Mouse (Mus musculus) lung, postnatal 10 days (tissue): ENCODE measurements around the gene Pdia5.

Source experiments
- DNase-seq: peaks from one replicate; pipeline ENCODE4 v3.0.0; 2021

The Pdia5 gene

DNA sequence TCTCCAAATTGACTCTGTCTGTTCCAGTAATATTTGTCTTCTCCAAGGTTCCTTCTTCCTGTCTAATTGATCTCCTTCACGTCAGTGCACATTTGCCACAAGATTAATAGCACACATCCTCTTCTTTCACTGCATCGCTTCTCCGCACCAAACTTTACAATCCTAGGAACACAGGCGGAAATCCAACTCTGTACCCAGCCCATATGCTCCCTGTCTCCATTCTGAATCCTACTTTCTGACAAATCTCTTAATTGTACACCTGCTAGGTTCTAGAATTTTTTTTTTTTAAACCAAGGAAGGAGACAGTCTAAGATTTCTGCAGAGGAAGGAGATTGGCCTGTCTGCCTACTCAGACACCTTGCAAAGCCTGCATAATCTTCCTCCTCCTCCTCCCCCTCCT lies 59.1 kb downstream of the Pdia5 start:
- no peak for DNase-seq

DNA sequence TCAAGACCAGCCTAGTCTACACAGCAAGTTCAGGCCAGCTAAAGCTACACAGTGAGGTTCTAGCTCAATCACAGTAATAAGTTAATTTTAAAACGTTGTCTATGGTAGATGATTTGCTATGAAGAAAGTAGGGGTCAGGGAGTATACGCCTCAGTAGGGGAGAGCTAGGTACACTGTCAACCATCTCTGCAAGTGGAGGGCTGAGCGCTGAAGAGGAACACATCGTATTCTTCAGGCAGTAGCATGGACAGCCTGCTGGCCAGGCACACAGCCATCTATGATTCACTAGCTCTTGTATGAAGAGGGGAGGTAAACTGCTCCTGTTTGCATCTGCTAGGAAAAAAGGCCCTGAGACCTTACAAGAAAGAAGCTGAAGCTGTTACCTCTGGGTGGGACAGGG lies 65.7 kb downstream of the Pdia5 start:
- DNase-seq = peak; percentile 15

DNA sequence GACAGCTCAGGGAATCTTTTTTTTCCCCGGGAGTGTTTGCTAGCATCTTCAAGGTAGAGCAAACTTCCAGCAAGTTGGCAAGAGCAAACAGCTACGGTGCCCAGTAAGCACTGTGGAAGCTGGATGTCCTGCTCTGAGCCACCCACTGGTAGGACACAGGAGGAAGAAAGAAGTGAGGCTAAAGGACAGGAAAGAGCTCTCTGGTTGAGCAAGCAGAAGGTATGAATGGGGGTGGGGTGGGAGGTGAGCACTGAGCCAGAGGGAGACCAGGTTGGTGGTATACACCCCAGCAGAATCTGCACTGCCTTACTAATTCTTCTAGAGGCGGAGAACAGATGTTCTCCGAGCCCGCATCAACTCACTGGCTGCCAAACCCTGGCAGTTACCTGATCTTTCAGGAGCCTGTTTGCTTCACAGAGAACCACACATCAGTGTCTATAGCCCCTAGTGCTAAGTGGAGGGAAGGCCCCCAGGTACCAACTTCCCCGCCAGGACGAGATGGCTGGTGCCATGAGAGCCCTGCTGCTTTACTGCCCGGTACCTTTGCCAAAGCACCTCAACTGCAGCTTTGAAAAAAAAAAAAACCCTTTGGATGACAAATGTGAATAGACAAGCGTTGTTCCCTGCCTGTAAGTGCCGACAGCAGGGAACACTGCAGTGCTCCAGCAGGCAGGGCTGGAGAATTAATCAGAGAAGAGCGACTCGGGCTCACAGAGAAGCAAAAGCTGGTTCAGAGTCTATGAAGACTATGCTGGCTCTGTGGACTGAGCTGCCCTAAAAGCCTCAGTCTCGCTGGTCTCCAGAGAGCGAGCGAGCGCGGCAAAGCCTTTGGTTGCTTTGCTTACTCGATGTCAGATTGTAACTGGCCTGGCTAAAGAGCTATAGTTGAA lies 67.2 kb downstream of the Pdia5 start:
- DNase-seq = no peak

DNA sequence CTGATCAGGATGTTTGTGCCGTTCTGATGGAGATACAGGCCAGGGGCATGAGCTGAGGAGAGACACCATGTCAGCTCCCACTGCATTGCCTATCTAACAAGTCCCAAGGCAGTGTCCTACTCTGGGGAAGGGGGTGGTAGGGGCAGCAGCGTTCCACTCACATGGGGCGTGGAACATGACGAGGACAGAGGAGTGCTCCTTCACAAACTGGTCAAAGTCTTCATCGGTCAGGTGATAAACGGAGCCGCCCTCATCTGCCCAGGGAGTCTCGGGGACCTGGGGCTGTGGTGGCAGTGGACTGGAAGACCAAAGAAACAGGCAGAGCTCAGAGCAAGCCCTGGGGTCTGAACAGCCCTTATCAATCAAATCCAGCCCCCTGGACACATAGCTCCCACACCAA lies 68.0 kb downstream of the Pdia5 start:
- no peak for DNase-seq

DNA sequence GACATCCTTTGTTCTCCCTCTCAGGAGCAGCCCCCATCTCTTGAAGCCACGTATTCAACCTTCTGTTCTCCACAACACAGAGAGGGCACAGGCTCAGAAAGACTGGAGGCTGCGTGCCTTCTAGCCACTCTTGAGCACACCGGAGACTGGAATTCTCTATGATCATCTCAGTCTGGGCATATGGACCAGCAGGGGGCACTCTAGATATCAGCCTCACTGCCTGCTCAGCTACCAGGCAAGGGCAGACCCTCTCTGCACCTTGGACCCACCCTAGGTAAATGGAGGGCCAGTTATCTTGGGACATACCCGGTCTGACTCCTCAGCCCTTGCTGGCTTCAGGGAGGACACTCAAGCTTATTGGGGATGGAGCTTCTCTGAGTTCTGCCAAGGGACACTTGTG lies 68.5 kb downstream of the Pdia5 start:
- DNase-seq = peak; percentile 26

DNA sequence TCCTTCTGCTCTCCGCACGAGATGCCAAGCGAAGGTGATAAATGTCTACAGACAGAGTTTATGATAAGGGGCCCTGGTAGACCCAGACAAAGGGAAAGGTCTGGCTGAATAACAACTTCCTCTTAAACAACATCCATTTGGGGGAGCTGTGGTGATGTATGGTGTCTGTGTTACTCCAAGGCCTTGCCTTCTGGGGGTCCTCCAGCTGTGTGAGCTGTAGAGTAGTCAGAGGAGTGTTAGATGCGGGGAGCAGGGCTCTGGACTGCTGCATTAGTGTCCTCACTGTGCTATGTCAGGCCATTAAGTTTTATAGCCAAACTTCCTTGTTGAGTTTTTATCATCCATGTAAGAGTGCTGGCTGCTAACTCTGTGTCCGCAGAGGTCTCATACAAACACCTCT lies 76.1 kb downstream of the Pdia5 start:
- DNase-seq = no peak

DNA sequence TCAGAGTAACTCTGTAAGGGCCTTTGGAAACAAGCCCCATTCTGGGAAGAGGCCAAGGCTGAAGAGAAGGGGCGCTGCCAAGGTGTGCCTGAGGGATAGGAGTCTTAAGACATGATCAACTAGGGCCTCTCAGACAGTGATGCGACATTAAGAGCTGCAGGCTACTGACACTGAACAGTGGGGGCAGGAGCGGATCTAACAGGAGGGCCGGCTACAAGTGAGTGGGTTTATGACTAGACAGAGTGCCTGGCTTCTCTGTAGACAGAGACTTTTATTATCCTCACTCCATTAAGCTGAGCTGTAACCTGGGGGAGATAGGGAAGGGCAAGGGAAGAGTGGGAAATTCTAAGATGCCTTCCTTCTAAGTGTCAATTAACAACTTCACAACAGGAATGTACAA lies 84.0 kb downstream of the Pdia5 start:
- DNase-seq = no peak

DNA sequence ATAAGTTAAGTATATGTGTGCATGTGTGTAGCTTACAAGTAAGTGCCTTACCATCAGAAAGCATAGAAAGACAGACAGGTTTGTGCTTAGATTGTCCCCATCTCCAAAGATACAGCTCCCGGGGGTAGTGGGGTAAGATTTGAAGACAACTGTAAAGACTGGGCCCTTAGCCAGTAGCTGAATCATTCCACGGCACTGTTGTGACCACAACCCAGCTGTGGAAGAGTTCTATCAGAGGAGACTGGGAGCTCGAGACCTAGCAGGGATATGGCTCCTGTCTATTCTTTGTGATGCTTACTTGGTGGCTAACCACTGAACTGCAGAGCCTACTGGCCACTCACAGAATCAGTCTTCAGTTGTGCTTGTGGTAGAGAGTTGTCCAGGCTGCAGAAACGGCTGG lies 84.5 kb downstream of the Pdia5 start:
- DNase-seq = no peak

DNA sequence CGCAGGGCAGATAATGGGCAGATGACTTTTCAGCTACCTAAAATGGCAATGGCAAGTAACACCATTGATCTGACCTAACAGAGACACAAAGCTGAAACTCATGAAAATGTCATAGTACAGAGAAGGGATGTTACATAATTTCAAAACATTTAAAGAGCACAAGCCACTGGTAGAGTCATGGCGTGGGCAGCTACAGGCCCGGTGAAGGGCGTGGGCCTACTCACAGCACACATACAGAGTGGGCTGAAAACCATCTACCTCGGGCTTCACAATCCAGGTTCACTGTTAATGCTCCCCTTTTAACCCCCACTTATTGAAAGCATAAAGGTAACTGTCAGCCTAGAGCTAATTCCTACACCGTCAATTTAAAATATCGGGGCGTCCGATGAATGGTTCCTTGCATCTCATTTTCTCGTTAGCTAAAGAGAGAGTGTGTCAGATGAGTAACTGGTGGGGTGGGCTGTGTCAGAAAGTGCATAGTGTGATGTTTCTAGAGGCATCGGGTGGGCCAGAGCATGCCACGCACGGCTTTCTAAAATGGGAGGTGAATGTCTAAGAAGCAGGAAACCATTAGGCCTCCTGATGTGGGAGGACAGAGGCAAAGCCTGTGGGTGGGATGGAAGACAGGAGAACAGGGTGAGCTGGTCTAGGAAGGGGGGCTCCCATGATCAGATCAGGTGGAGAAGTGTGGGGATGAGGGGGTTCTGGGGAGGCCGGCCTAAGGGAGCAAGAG lies 85.2 kb downstream of the Pdia5 start:
- no peak for DNase-seq

DNA sequence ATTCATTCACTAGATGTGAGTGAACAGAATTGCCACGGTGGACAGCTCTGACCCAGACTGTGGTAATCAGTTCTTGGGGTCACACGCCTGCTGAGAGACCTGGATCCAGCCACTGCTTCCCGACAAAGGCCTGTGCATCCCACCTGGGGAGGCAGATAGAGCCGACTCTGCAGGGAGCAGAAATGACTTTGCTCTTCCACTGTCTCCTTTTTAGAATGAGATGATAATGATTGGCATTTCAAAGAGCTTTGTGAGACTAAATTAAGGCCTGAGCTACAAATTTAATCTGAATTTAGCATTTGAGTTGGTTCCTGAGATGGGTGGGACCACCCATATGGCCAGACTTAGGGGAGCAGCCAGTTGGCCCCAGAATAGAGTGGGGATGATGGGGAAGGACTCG lies 85.8 kb downstream of the Pdia5 start:
- no peak for DNase-seq

DNA sequence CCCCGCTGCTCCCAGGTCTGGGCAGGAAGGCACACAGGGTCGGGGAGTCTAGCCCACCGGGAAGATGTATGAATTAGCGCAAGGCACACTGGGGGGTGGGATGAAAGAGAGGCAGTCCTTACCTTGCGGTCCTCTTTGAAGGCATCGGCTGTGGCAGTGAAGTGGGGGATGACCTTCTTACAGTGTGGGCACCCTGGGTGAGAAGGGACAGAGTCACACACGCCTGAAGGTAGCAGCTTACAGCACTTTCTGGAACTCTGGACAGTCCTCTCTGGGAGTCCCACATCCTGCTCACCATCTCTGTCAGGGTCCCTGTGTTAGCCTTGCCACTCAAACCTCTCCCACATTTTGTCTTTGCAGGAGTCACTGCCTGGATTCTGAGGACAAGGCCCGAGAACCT lies 86.8 kb downstream of the Pdia5 start:
- no peak for DNase-seq

DNA sequence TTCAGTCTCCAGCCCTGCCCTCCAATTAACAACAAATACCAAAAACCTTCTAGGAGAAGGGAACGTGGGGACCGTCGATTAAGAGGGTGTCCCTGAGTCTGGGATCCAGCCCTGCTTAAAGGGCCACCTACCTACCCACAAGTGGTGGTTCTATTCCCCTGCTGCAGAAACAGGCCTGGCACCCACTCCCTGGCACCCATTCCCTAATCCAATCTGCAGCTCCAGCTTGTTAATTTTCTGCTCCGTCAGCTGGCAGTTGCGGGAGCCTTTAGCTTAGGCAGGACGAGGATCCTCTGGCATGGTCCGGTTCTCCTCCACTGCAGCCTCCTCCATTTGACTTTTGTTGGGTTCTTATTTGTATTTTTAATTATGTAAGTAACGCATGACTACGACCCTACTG lies 87.3 kb downstream of the Pdia5 start:
- DNase-seq = no peak

DNA sequence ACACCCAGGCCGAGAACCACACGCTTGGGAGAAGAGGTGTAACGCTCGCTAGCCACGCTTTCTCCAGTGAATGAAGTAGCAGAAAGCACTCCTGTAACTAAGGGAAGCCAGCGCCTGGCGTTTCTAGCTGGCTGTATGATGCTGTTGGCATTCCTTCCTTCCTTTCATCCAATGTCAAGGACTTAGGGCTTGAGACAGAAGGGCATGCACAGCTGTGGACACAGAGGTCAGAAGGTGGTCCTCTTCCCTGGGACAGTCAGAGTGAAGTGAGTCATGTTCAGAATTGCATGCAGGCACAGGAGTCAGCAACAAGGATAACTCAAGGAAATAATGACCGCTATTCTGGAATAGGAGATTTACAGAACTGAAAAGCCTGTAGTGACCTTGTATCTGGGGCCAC lies 97.9 kb downstream of the Pdia5 start:
- no peak for DNase-seq

DNA sequence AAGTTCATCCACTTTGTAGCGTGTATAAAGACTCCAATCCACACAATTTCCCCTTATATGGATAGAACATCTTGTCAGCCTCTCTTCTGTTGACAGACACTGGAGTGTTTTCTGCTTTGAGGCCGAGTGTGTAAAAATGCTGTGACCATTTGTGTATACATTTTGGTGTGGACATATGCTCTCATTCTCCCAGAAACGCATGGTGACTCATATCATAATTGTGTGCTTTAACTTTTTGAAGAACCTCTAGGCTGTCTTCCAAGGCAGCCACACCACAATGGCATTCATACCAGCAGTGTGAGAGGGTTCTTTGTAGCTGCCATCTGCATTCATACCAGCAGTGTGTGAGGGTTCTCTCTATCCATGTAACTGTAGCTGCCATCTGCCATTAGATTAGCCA lies 105.0 kb downstream of the Pdia5 start:
- no peak for DNase-seq

DNA sequence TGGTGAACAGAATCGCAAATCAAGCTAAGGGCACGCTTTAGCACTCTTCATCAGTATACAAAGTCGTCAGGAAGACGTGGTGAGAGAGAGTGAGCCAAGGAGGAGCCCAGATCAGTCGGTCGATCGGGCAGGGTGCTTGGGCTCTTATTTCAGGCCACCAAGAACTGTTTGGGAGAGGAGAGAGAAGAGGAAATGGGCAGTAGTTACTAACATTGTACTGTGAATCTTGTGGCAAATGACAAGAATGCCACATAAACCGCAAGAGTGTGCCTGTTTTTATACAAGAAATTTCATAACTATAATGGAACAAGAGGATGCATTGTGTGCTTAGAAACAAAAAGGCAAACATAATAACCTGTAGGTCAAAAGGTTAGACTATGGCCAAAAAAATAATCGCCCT lies 110.6 kb downstream of the Pdia5 start:
- no peak for DNase-seq

DNA sequence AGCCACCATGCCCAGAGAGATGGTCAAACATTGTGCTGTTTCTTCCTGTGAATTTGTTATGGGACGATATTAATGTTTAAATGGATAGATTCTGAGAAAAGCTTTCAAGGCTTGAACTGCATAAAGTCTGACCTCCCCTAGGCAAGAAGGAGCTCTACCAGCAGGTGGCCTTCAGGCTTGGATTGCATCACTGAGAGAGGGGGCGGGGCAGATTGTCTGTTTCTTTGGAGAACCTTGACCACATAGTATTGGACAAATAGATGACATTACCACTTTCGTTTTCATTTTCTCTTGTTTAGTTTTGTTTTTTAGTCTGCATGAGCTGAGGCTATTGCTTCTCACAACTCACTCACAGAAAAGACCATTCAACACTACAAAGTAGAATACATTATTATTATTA lies 111.3 kb downstream of the Pdia5 start:
- peak; percentile 13 for DNase-seq

DNA sequence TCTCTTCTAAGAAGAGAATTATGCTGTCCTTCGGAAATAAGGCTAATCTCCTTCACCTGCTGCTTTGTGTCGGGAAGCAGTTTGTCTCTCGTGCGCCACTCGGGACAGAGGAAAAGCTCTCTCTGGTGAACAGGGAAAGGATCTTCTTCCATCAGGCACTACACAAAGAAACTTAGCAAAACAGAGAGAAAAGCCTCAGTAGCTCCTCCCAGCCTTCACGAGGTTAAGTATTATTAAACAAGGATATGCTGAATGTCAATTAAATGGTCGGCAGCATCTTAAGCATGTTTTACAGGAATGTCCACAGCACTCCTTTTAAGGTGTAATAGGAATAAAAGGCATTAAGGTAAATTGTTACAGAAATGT lies 126.6 kb downstream of the Pdia5 start:
- DNase-seq = no peak

DNA sequence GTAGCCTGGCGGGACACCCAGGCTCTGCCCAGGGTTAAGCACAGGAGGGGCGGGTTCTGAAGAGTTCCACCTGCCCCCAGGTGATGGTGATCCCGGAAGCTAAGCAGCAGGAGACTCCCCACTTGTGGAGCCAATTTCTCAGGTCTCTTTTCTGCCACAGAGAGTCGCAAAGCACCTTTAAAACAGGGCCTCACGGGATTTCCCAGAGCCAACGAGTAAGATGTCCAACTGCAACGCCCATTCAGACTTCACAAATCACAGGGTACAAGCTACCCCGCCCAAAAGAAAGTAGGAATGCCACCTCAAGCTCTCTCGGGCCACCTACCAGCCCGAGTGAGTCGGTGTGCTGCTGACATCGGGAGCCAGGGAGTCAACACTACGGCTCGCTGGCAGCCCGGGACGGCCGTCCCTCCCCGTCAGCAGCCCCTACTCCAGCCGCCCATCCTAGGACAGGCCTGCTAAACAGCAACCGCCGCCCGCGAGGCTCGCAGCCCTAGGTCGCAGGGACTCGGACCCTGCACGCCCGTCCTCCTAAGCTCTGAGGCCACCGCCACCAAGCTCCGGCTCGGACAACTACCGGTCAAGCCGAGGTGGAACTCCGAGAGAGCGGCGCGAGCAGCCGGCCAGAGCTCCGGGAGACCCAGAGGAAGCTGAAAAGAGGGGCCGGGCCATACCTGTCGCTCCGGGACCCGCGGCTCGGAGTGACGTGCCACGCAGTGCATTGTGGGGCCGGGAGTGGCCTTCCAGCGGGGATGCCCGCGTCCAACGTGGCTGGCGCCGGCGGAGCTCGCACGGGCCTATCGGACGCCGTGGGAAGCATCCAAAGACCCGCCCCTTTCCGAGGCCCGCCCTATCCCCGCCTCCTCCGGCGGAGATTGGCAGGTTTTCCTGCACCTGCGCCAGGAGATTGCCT lies 127.3 kb downstream of the Pdia5 start, which contains the start of gene Sec22a:
Gene Sec22a, minus strand, starts transcription at position 769 of the 913 bp plus-strand sequence.
- peak; percentile 96 for DNase-seq

DNA sequence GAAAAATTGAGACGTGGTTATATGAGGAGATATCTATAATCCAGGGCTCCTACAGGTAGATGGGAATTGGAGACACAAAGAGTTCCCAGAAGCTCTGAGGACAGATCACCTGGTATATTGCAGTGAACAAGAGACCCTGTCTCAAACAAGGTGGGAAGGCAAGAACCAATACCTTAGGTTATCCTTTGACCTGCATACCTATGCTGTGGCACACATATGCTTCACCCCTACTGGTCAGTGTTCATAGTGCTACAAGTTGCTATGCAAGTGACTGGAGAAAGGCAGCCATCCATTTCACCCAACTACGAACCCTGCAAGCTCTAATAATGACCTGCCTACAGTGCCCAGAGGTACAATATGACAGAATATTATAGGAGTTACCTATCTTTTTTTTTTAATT lies 128.5 kb downstream of the Pdia5 start:
- DNase-seq = no peak

DNA sequence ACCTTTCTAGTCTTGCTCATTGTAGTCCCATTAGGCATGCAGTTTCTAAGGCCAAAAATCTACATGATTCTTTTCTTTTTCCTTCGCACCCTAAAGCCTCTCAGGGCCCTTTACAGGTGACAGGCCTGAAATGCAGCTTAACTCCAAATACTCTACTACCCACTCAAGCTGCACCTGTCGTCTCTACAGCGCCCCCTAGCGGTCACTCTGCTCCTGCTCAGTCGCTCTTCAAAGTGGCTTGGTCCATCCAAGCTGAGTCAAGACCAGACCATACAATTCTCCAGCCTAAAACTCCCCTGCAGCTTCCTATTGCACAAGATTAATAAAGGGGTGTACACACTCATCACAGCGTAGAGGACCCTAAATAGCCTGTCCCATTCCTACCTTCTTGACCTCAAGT lies 130.1 kb downstream of the Pdia5 start:
- peak; percentile 55 for DNase-seq

DNA sequence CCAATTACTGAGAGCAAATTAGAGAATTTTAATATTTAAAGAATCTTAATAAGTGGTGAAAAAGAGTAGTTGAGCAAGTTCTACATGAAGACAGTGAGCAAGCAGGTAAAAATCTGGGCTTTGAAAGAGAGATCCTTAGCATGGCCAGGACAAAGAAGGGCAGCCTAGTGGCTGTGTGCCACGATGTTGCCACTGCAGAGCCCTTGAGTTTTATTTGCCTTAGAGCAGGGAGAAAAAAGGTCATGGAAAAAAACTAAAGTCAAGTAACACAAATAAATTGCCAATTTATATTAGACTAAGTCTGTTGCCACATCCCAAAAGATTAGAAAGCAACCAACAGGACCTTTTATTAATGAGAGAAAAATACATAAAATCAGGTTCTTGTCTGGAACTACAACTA lies 133.2 kb downstream of the Pdia5 start:
- peak; percentile 11 for DNase-seq
